ENCODE assay signal across 20 mouse cellular contexts in genomic region chr11:50742146-50742545, GRCm38 (mm10).
DNase-seq lines count a peak whose midpoint lies in the region; ATAC-seq lines count a peak whose summit lies in the region.
"Had no signal": no experiment of that assay in that cellular context is flagged by ENCODE, and none has a peak within 500 bp of the region (broad histone marks: within the 10 kb centered on the region; RNA-seq: fewer than 3 reads in every experiment).

No protein-coding gene starts in this region.

- no peak for ATAC-seq in kidney, embryonic 16.5 days (ENCODE audit: low FRiP score, low TSS enrichment)
- ATAC-seq: activated CD4-positive, CD25-positive, alpha-beta regulatory T cell, adult 4 months; forebrain, embryonic 15.5 days had no signal

- H3K4me3 ChIP-seq in kidney, embryonic 16.5 days (ENCODE audit: low read length) = no peak overlapping the region
- no peak overlapping the region for H3K4me3 ChIP-seq in forebrain, embryonic 10.5 days
- H3K4me3 ChIP-seq: forebrain, embryonic 15.5 days; hindbrain, embryonic 12.5 days; hindbrain, embryonic 15.5 days had no signal

- H3K9me3 ChIP-seq in kidney, embryonic 16.5 days (ENCODE audit: low read length) = no peaks in the 10 kb centered on the region
- no peaks in the 10 kb centered on the region for H3K9me3 ChIP-seq in forebrain, embryonic 10.5 days
- H3K9me3 ChIP-seq: forebrain, embryonic 15.5 days; hindbrain, embryonic 12.5 days; hindbrain, embryonic 15.5 days had no signal

- H3K9ac ChIP-seq in kidney, embryonic 16.5 days (replicated peaks; ENCODE audit: low read length) = no peak overlapping the region
- H3K9ac ChIP-seq: forebrain, embryonic 15.5 days; hindbrain, embryonic 12.5 days; hindbrain, embryonic 15.5 days had no signal

- no peaks in the 10 kb centered on the region for H3K27me3 ChIP-seq in kidney, embryonic 16.5 days (ENCODE audit: insufficient read depth, low read length)
- no peaks in the 10 kb centered on the region for H3K27me3 ChIP-seq in forebrain, embryonic 10.5 days (ENCODE audit: poor library complexity, severe bottlenecking)
- H3K27me3 ChIP-seq: forebrain, embryonic 15.5 days; hindbrain, embryonic 12.5 days; hindbrain, embryonic 15.5 days had no signal

- H3K4me2 ChIP-seq in kidney, embryonic 16.5 days (replicated peaks; ENCODE audit: low read depth, low read length) = no peak overlapping the region
- H3K4me2 ChIP-seq: forebrain, embryonic 15.5 days; heart, embryonic 11.5 days; hindbrain, embryonic 12.5 days; hindbrain, embryonic 15.5 days had no signal

- H3K4me1 ChIP-seq in kidney, embryonic 16.5 days (ENCODE audit: insufficient read depth, low read length) = no peaks in the 10 kb centered on the region
- H3K4me1 ChIP-seq in forebrain, embryonic 10.5 days = 0 out of 2 replicates have a peak, but pooled peaks cover 3% of the 10 kb centered on the region
- H3K4me1 ChIP-seq: forebrain, embryonic 15.5 days had no signal

- no peak overlapping the region for H3K27ac ChIP-seq in kidney, embryonic 16.5 days (ENCODE audit: low read length)
- no peak overlapping the region for H3K27ac ChIP-seq in forebrain, embryonic 10.5 days
- H3K27ac ChIP-seq: forebrain, embryonic 15.5 days; hindbrain, embryonic 12.5 days; hindbrain, embryonic 15.5 days had no signal

- no peaks in the 10 kb centered on the region for H3K36me3 ChIP-seq in kidney, embryonic 16.5 days (ENCODE audit: insufficient read depth, low read length)
- no peaks in the 10 kb centered on the region for H3K36me3 ChIP-seq in forebrain, embryonic 10.5 days (replicated peaks)
- H3K36me3 ChIP-seq: forebrain, embryonic 15.5 days; hindbrain, embryonic 12.5 days; hindbrain, embryonic 15.5 days had no signal

- peak; percentile 17 for DNase-seq in kidney, adult 11 months
- peak; percentile 34 to 52 for DNase-seq in kidney, adult 8-10 months
- no peak for DNase-seq in kidney, postnatal 4 days
- DNase-seq in kidney, adult 9 months = peak; percentile 72
- peak; percentile 44 for DNase-seq in kidney, postnatal 14 days
- no peak for DNase-seq in forebrain, embryonic 10.5 days (ENCODE audit: extremely low spot score, low spot score)
- DNase-seq in lung, postnatal 10 days = no peak
- DNase-seq: adrenal gland, adult 8-10 months; adrenal gland, postnatal 36 days; cerebellum, adult 18-20 months; cerebellum, adult 9-10 months; cerebellum, postnatal 14 days; gastrocnemius, postnatal 14 days; heart, adult 11 months had no signal

- 50% methylated on average over 1 of the region's 1 CpGs for WGBS in kidney, embryonic 16.5 days
- whole genome bisulfite sequencing in forebrain, embryonic 10.5 days = 80% methylated on average over 1 of the region's 1 CpGs

Comparison
In these comparisons a context has a peak if more than half of its experiments do, and no peak if none do; other contexts are left out.
1. DNase-seq: peak in kidney, adult 11 months (single experiment), kidney, adult 8-10 months (2 of 2), kidney, adult 9 months (single experiment) and kidney, postnatal 14 days (single experiment); none in kidney, postnatal 4 days (0 of 2), forebrain, embryonic 10.5 days (single experiment) and lung, postnatal 10 days (single experiment).